Mouse (Mus musculus) embryonic facial prominence, embryonic 11.5 days (tissue): Measurements from ENCODE around the gene Gm4858. TPM values are rescaled to one million over a fixed set of nuclear protein-coding genes. Genes with fewer than 3 reads are reported as not detected.
"Not testable (repeated sequence)": the region's sequence is repeated elsewhere in the genome, so short reads cannot be mapped to it uniquely, and the experiment has no call there.

Source experiments
- ATAC-seq: fragments of 200-750 bp; cut with Nextera tagmentation; replicated peaks from 2 replicates; pipeline ENCODE4 v1.8.0; 2017; ENCODE audit warnings: low read depth; ENCODE audit not compliant: insufficient number of reproducible peaks, low FRiP score, low TSS enrichment
- DNase-seq: peaks from one replicate; pipeline ENCODE4 v3.0.0-alpha.2; 2015; ENCODE audit warnings: low spot score
- H3K27ac ChIP-seq: fragments of 300-500 bp; sonication (generic); replicated peaks from 2 replicates; pipeline ENCODE4 v1.5.1; 2014; ENCODE audit warnings: mild to moderate bottlenecking, low read depth, low read length, control low read depth
- H3K27me3 ChIP-seq: fragments of 300-500 bp; sonication (generic); 2 replicates; pipeline ENCODE4 v1.6.1; 2014; ENCODE audit warnings: mild to moderate bottlenecking, low read length, moderate library complexity, mixed read lengths; ENCODE audit not compliant: control insufficient read depth, insufficient read depth
- H3K36me3 ChIP-seq: fragments of 300-500 bp; sonication (generic); replicated peaks from 2 replicates; pipeline ENCODE4 v1.6.1; 2014; ENCODE audit warnings: low read depth, mild to moderate bottlenecking, low read length, moderate library complexity, mixed read lengths; ENCODE audit not compliant: control insufficient read depth, insufficient read depth
- H3K4me1 ChIP-seq: fragments of 300-500 bp; sonication (generic); 2 replicates; pipeline ENCODE4 v1.6.1; 2014; ENCODE audit warnings: low read length, mixed read lengths; ENCODE audit not compliant: control insufficient read depth, insufficient read depth
- H3K4me2 ChIP-seq: fragments of 300-500 bp; sonication (generic); 2 replicates; pipeline ENCODE4 v1.6.1; 2014; ENCODE audit warnings: low read depth, mild to moderate bottlenecking, control low read depth, low read length, moderate library complexity
- H3K4me3 ChIP-seq: fragments of 300-500 bp; sonication (generic); 2 replicates; pipeline ENCODE4 v1.5.1; 2014; ENCODE audit warnings: low read depth, low read length, control low read depth
- H3K9ac ChIP-seq: fragments of 300-500 bp; sonication (generic); replicated peaks from 2 replicates; pipeline ENCODE4 v1.6.1; 2014; ENCODE audit warnings: mild to moderate bottlenecking, control low read depth, low read length
- H3K9me3 ChIP-seq: fragments of 300-500 bp; sonication (generic); replicated peaks from 2 replicates; pipeline ENCODE4 v1.6.1; 2016; ENCODE audit warnings: mild to moderate bottlenecking, low read length, inconsistent platforms, mixed read lengths; ENCODE audit not compliant: control insufficient read depth
- WGBS: fragments of 180-500 bp; shearing (Covaris S2); extraction: QIAGEN DNeasy Blood & Tissue Kit; methylation state at CpG from one replicate; pipeline ENCODE4 v1.1.7; 2014; 5-methylcytosine and 5-hydroxymethylcytosine counted together
- polyA plus RNA-seq: library from polyadenylated mRNA; unstranded; fragments of >200 nt; fragmentation: Nextera tagmentation; extraction: Ambion mirVana; gene quantifications from 2 replicates; pipeline ENCODE4 v1.2.1, GENCODE M21; 2014

The Gm4858 gene
- polyA plus RNA-seq, 1 experiment from 2014 or later: not detected

- ATAC-seq: no peak
Measured at GRCm38 (mm10) chr3:93086631-93087030, 18.0 kb downstream of the Gm4858 start.

GRCm38 (mm10) chr3:93093581-93093980 lies 25.0 kb downstream of the Gm4858 start:
- ATAC-seq: not testable (repeated sequence)
- DNase-seq: peak; percentile 8

More at GRCm38 (mm10) chr3:93086631-93087030, 18.0 kb downstream of the Gm4858 start:
- DNase-seq: no peak
- H3K9me3 ChIP-seq: no peaks in the 10 kb centered on the region
- no peaks in the 10 kb centered on the region for H3K27me3 ChIP-seq
- no peak overlapping the region for H3K4me2 ChIP-seq
- H3K4me3 ChIP-seq: no peak overlapping the region
- no peaks in the 10 kb centered on the region for H3K36me3 ChIP-seq
- WGBS: 80% methylated on average over 2 of the region's 2 CpGs
- H3K9ac ChIP-seq: no peak overlapping the region
- H3K4me1 ChIP-seq: no peaks in the 10 kb centered on the region
- no peak overlapping the region for H3K27ac ChIP-seq

GRCm38 (mm10) chr3:93096447-93096846 lies 27.8 kb downstream of the Gm4858 start:
- no peak overlapping the region for H3K4me3 ChIP-seq
- ATAC-seq: no peak
- no peak for DNase-seq
- H3K36me3 ChIP-seq: no peaks in the 10 kb centered on the region
- H3K27me3 ChIP-seq: no peaks in the 10 kb centered on the region
- H3K9ac ChIP-seq: no peak overlapping the region
- 71% methylated on average over 2 of the region's 2 CpGs for WGBS
- no peaks in the 10 kb centered on the region for H3K4me1 ChIP-seq
- no peak overlapping the region for H3K4me2 ChIP-seq
- no peak overlapping the region for H3K27ac ChIP-seq
- H3K9me3 ChIP-seq: no peaks in the 10 kb centered on the region

More at GRCm38 (mm10) chr3:93093581-93093980, 25.0 kb downstream of the Gm4858 start:
- not testable (repeated sequence) for H3K4me3 ChIP-seq, H3K9ac ChIP-seq, H3K27me3 ChIP-seq, H3K36me3 ChIP-seq, H3K4me1 ChIP-seq, H3K4me2 ChIP-seq, H3K9me3 ChIP-seq, H3K27ac ChIP-seq
- WGBS: 33% methylated on average over 1 of the region's 1 CpGs

GRCm38 (mm10) chr3:93111668-93112067 lies 43.0 kb downstream of the Gm4858 start:
- WGBS: 45% methylated on average over 5 of the region's 5 CpGs
- Histone ChIP-seq H3K9ac (no peak overlapping the region), H3K4me3 (no peak overlapping the region), H3K9me3 (no peaks in the 10 kb centered on the region), H3K36me3 (no peaks in the 10 kb centered on the region), H3K4me2 (no peak overlapping the region), H3K27me3 (no peaks in the 10 kb centered on the region), H3K4me1 (no peaks in the 10 kb centered on the region), H3K27ac (no peak overlapping the region)
- ATAC-seq (no peak), DNase-seq (peak; percentile 4)

- H3K4me2 ChIP-seq: no peak overlapping the region
- H3K27ac ChIP-seq: no peak overlapping the region
- ATAC-seq (no peak), DNase-seq (peak; percentile 75)
- no peaks in the 10 kb centered on the region for H3K27me3 ChIP-seq
- no peaks in the 10 kb centered on the region for H3K36me3 ChIP-seq
- H3K9me3 ChIP-seq: no peaks in the 10 kb centered on the region
- no peak overlapping the region for H3K9ac ChIP-seq
- 6% methylated on average over 2 of the region's 2 CpGs for WGBS
- H3K4me1 ChIP-seq: no peaks in the 10 kb centered on the region
- no peak overlapping the region for H3K4me3 ChIP-seq
Measured at GRCm38 (mm10) chr3:93114481-93114880, 45.9 kb downstream of the Gm4858 start.

GRCm38 (mm10) chr3:93119101-93119500 lies 50.5 kb downstream of the Gm4858 start:
- Histone ChIP-seq H3K4me3 (no peak overlapping the region), H3K9me3 (no peaks in the 10 kb centered on the region), H3K4me1 (no peaks in the 10 kb centered on the region), H3K4me2 (no peak overlapping the region), H3K27me3 (no peaks in the 10 kb centered on the region), H3K36me3 (no peaks in the 10 kb centered on the region), H3K27ac (no peak overlapping the region), H3K9ac (no peak overlapping the region)
- 42% methylated on average over 4 of the region's 4 CpGs for WGBS
- DNase-seq (no peak), ATAC-seq (no peak)

Other genes with a start within 250 kb of the Gm4858 start
- gene Kprp, start 241.6 kb upstream of the Gm4858 start, polyA plus RNA-seq: not detected in 2 replicates
- gene Lce1l, start 217.5 kb upstream of the Gm4858 start, polyA plus RNA-seq: not detected in 2 replicates
- gene 2310050C09Rik, start 198.6 kb upstream of the Gm4858 start, polyA plus RNA-seq: not detected in 2 replicates
- gene Lce3a, start 142.6 kb upstream of the Gm4858 start, polyA plus RNA-seq: not detected in 2 replicates
- gene Lce3b, start 135.8 kb upstream of the Gm4858 start, polyA plus RNA-seq: not detected in 2 replicates
- not detected in 2 replicates for gene Lce3c, start 124.3 kb upstream of the Gm4858 start, polyA plus RNA-seq
- not detected in 2 replicates for gene Lce3d, start 111.4 kb upstream of the Gm4858 start, polyA plus RNA-seq
- not detected in 2 replicates for gene Lce3e, start 101.8 kb upstream of the Gm4858 start, polyA plus RNA-seq
- gene Lce3f, start 76.6 kb upstream of the Gm4858 start, polyA plus RNA-seq: not detected in 2 replicates
- 0.70 TPM in 1 of 2 replicates, not detected in the other for gene Crct1, start 53.1 kb upstream of the Gm4858 start, polyA plus RNA-seq
- not detected in 2 replicates for gene Lce1m, start 49.8 kb upstream of the Gm4858 start, polyA plus RNA-seq
- not detected in 2 replicates for gene Crnn, start 76.0 kb downstream of the Gm4858 start, polyA plus RNA-seq
- gene Flg2, start 128.5 kb downstream of the Gm4858 start, polyA plus RNA-seq: not detected in 2 replicates
- not detected in 2 replicates for gene Flg, start 204.7 kb downstream of the Gm4858 start, polyA plus RNA-seq